Mouse (Mus musculus) limb, embryonic 15.5 days (tissue): ENCODE measurements around the gene Shc2. TPM values are rescaled to one million over a fixed set of nuclear protein-coding genes. Genes with fewer than 3 reads are reported as not detected.

ENCODE experiments used
- ATAC-seq: fragments of 200-750 bp; cut with Nextera tagmentation; 2 replicates; pipeline ENCODE4 v1.8.0; 2017; ENCODE audit warnings: low read depth, moderate TSS enrichment; ENCODE audit not compliant: insufficient number of reproducible peaks, low FRiP score, low TSS enrichment
- H3K27ac ChIP-seq: fragments of 300-500 bp; sonication (generic); 2 replicates; pipeline ENCODE4 v1.5.1; 2015; ENCODE audit warnings: moderate library complexity, mild to moderate bottlenecking, inconsistent platforms
- H3K27me3 ChIP-seq: fragments of 300-500 bp; sonication (generic); 2 replicates; pipeline ENCODE4 v1.6.1; 2015; ENCODE audit warnings: inconsistent platforms
- H3K36me3 ChIP-seq: fragments of 300-500 bp; sonication (generic); 2 replicates; pipeline ENCODE4 v1.6.1; 2015; ENCODE audit warnings: inconsistent platforms
- H3K4me1 ChIP-seq: fragments of 300-500 bp; sonication (generic); 2 replicates; pipeline ENCODE4 v1.6.1; 2015; ENCODE audit warnings: inconsistent platforms
- H3K4me2 ChIP-seq: fragments of 300-500 bp; sonication (generic); 2 replicates; pipeline ENCODE4 v1.6.1; 2015; ENCODE audit warnings: mild to moderate bottlenecking, inconsistent platforms
- H3K4me3 ChIP-seq: fragments of 300-500 bp; sonication (generic); 2 replicates; pipeline ENCODE4 v1.5.1; 2015; ENCODE audit warnings: mild to moderate bottlenecking, inconsistent platforms
- H3K9ac ChIP-seq: fragments of 300-500 bp; sonication (generic); 2 replicates; pipeline ENCODE4 v1.6.1; 2015; ENCODE audit warnings: inconsistent platforms
- H3K9me3 ChIP-seq: fragments of 300-500 bp; sonication (generic); 2 replicates; pipeline ENCODE4 v1.6.1; 2016; ENCODE audit warnings: inconsistent platforms
- WGBS: fragments of 180-500 bp; shearing (Covaris S2); methylation state at CpG from one replicate; pipeline ENCODE4 v1.1.7; 2015; 5-methylcytosine and 5-hydroxymethylcytosine counted together
- polyA plus RNA-seq: library from polyadenylated mRNA; unstranded; fragments of >200 nt; fragmentation: Nextera tagmentation; extraction: Ambion mirVana; gene quantifications from 2 replicates; pipeline ENCODE4 v1.2.1, GENCODE M21; 2015

The Shc2 gene
- polyA plus RNA-seq, 1 experiment from 2014 or later: 10.1 TPM

DNA sequence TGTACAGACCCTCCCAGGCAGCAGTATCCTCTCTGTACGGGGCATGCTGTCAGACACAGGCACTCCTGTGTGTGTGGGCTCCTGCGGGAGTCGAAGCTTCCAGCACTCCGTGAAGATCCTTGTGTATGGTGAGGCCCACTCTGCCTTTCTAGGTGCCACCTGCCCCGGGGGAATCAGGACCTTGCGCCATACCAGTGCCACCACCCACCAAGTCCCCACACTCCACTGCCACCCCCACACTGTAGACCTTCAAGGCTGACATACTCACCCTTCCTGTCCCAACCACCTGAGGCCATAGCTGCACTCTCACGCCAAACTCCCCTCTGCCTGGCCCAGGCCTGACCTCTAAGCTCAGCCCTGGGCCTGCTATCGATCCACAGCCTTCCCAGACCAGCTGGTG lies 27.3 kb upstream of the Shc2 start:
- no peak overlapping the region for H3K9ac ChIP-seq
- no peak; the same call in 1 of the 2 replicates for ATAC-seq
- 82% methylated on average over 8 of the region's 8 CpGs for WGBS
- no peak overlapping the region for H3K27ac ChIP-seq
- H3K4me1 ChIP-seq: peaks cover 4% of the 10 kb centered on the region
- H3K4me3 ChIP-seq: no peak overlapping the region
- no peaks in the 10 kb centered on the region for H3K36me3 ChIP-seq
- no peaks in the 10 kb centered on the region for H3K9me3 ChIP-seq
- H3K4me2 ChIP-seq: no peak overlapping the region
- no peaks in the 10 kb centered on the region for H3K27me3 ChIP-seq

DNA sequence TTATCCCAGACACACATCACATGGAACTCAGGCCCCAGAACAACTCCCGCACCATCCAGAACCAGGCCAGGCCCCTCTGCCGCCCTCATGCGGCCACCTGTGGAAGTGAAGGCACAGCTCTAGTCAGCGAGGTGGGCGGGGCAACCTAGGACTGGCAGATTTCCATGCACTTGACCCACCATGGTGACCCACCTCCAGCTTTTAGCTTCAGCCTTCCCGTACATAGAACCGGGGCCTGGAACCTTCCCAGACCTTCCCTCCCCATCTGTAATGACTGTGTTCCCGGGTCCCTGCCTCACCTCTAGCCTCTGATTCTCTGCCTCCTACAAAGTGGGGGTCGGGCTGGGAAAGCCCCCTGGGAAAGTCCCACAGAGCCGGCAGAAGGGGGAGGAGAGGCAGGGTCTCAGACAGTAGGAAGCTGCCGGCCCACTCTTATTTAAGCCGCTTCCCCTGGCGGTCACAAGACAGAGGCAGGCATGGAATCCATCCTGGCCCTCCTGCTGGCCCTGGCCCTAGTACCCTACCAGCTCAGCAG lies 26.5 kb upstream of the Shc2 start, which contains the start of gene Madcam1:
Madcam1 (plus strand) TSS at position 429 of the 535 bp plus-strand sequence.
- H3K27ac ChIP-seq: no peak within 1 kb of the TSS
- H3K9me3 ChIP-seq: no peaks in the 10 kb centered on the region
- H3K4me3 ChIP-seq: no peak within 1 kb of the TSS
- no peak within 1 kb of the TSS for H3K9ac ChIP-seq
- H3K4me1 ChIP-seq: peaks cover 3% of the 10 kb centered on the region; the same call in 1 of the 2 replicates
- no peak for ATAC-seq
- WGBS: 12% methylated on average over 13 of the region's 13 CpGs
- H3K4me2 ChIP-seq: no peak within 1 kb of the TSS
- no peaks in the 10 kb centered on the region for H3K27me3 ChIP-seq
- no peaks in the 10 kb centered on the region for H3K36me3 ChIP-seq

DNA sequence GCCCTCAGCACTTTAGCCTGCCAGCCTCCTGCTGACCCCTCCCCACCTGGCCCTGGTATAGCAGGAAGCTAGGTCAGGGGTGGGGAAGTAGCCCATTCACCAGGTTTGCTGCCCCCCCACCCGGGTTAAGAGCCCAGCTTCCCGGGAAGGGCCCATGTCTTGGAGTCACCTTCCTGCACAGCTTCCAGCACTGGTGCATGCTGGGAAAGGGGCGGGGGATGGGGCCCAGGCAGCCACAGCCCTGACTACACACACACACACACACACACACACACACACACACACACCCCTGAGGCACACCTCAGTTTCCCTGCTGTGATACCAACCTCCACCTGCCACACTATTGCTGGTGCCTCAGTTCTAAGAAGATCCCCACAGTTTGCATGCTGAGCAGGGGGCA lies 24.1 kb upstream of the Shc2 start:
- Histone ChIP-seq H3K36me3 (no peaks in the 10 kb centered on the region), H3K27ac (no peak overlapping the region), H3K9me3 (no peaks in the 10 kb centered on the region), H3K27me3 (no peaks in the 10 kb centered on the region), H3K4me3 (no peak overlapping the region), H3K4me1 (peaks cover 3% of the 10 kb centered on the region; the same call in 1 of the 2 replicates), H3K9ac (no peak overlapping the region), H3K4me2 (no peak overlapping the region)
- 34% methylated on average over 3 of the region's 3 CpGs for WGBS
- ATAC-seq: no peak

DNA sequence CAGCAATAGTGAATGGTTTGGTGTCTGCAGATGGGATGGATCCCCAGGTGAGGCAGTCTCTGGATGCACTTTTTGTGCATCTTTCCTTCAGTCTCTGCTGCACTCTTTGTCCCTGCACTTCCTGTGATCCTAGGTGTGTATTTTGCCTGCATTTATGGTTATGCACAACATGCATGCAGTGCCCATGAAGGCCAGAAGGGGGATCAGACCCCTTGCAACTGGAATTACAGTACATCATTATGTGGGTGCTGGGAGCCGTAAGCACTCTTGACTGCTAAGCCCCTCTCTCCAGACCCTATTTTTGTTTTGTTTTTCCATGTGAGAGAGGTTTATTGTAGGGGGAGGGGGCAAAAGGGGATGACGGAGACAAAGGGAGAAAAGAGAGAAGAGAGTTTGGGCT lies 22.6 kb upstream of the Shc2 start:
- Histone ChIP-seq H3K27ac (no peak overlapping the region), H3K4me1 (peaks cover 3% of the 10 kb centered on the region; the same call in 1 of the 2 replicates), H3K27me3 (peaks cover under 1% of the 10 kb centered on the region; the same call in 1 of the 2 replicates), H3K4me3 (no peak overlapping the region), H3K4me2 (no peak overlapping the region), H3K9ac (no peak overlapping the region), H3K36me3 (no peaks in the 10 kb centered on the region), H3K9me3 (no peaks in the 10 kb centered on the region)
- no peak for ATAC-seq
- 61% methylated on average over 2 of the region's 2 CpGs for WGBS

DNA sequence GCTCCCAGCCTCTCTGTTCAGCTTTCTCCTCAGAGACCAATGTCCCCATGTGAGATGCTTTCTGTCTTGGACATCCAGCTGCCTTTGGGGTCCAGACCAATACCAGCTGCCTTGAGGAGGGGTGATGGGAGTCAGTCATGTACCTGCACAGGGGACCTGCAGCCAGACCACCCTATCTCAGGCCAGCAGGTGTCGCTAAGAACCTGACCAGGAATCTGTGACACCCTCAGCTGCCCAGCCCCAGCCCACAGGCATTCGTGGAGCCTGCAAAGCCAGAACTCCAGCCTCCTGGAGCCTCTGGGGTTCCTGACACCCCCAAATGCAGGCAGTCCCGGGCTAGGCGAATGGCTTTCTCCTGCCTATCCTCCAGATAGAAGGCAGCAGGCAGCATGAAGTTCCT lies 21.1 kb upstream of the Shc2 start:
- H3K4me1 ChIP-seq: no peaks in the 10 kb centered on the region; the same call in 1 of the 2 replicates
- ATAC-seq: no peak
- H3K36me3 ChIP-seq: no peaks in the 10 kb centered on the region
- no peak overlapping the region for H3K4me2 ChIP-seq
- peaks cover 4% of the 10 kb centered on the region; the same call in 1 of the 2 replicates for H3K27me3 ChIP-seq
- WGBS: 7% methylated on average over 4 of the region's 4 CpGs
- H3K9ac ChIP-seq: no peak overlapping the region
- H3K4me3 ChIP-seq: no peak overlapping the region
- no peak overlapping the region for H3K27ac ChIP-seq
- H3K9me3 ChIP-seq: no peaks in the 10 kb centered on the region

DNA sequence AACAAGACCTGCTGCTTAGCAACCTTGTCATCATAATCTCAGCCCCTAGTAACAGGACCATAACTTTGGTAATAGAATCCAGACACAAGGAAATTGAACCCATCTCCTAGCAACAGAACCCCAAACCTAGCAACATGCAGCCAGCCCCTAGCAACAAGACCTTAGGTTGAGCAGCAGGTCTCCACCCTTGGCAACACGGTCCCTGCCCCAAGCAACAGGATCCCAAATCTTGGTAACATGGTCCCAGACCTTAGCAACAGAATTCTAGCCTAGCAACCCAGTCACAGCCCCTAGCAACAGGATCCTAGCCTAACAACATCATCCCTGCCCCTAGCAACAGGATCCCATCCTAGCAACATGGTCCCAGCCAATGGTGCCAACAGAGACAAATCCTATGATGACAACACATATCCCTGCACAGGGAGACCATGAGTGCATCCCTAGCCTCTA lies 17.3 kb upstream of the Shc2 start:
- ATAC-seq: peak; percentile 53
- no peak overlapping the region for H3K9ac ChIP-seq
- no peak overlapping the region for H3K4me2 ChIP-seq
- no peak overlapping the region for H3K27ac ChIP-seq
- H3K4me1 ChIP-seq: no peaks in the 10 kb centered on the region
- WGBS: 30% methylated on average over 1 of the region's 1 CpGs
- no peaks in the 10 kb centered on the region for H3K36me3 ChIP-seq
- peaks cover 9% of the 10 kb centered on the region; the same call in 1 of the 2 replicates for H3K27me3 ChIP-seq
- no peaks in the 10 kb centered on the region for H3K9me3 ChIP-seq
- H3K4me3 ChIP-seq: no peak overlapping the region

DNA sequence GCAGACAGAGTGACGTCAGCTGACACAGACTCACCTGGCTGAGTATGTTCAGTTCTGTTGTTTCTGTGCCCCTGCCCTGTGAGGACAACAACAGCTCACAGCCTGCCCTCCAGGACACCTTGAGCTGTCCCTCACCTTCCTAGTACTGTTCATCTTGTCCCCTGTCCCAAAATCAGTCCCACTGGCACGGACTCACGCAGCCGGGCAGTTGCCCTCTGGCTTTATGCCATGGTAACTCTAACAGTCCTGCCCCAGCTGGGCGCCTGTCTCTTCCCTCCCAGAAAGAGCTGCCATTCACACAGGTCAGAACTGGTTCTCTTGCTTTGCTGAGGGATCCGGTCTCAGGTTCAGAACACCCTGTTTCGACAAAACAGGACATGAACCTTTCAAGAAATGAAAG lies 15.1 kb upstream of the Shc2 start:
- ATAC-seq: no peak
- WGBS: 76% methylated on average over 7 of the region's 7 CpGs
- Histone ChIP-seq H3K27ac (no peak overlapping the region), H3K36me3 (no peaks in the 10 kb centered on the region), H3K9ac (no peak overlapping the region), H3K9me3 (no peaks in the 10 kb centered on the region), H3K4me1 (no peaks in the 10 kb centered on the region), H3K4me3 (no peak overlapping the region), H3K4me2 (no peak overlapping the region), H3K27me3 (peaks cover 9% of the 10 kb centered on the region; the same call in 1 of the 2 replicates)

DNA sequence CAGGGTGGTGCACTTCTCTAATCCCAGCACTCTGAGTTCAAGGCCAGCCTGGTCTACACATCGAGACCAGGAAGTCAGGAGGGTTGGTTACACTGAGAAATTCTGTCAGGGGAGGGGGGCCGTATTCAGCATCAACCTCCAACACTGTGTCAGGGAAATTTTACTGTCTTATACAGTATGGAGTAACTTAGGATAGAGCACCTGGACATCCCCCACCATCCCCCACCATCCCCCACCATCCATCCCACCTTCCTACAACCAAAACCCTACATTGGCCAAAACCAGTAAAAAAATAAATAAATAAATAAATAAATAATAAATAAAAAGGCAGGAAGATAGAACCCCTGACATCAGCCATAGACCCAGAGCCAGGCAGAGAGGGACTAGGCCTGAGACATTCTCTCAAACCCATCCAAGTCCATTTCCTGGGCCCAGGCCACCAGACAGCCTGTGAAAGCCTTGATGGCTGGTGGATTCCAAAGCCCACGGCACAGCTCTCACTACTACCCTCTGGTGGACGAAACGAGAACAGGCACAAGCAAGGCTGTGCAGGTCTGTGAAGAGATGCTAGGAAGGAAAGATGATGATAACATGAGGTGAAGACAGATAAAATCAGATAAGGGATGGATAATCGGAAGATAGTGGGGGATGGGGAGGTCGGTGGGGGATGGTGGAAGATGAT lies 11.5 kb upstream of the Shc2 start:
- ATAC-seq: no peak

DNA sequence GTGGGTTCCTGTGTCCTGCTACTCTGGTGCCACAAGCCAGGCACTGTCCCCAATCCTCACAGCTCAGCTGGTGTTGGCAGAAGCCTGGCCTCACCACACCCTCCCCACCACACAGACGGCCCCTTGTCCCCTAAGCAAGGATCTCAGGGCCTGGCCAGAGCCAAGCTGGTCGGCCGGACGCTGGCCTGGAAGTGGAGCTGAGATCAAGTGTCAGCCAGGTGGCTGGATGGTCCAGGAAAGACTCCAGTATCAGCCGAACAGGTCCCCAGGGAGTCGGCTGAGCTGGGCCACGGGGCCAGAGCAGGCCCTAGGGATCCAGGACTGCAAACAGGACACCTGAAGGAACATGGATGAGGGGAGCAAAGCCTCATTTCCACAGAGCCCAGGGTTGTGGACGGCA lies 8.0 kb upstream of the Shc2 start, which contains the start of gene Odf3l2:
Odf3l2 (minus strand) TSS at position 28 of the 400 bp plus-strand sequence.
- H3K4me3 ChIP-seq: no peak within 1 kb of the TSS
- ATAC-seq: peak; percentile 25; the same call in 1 of the 2 replicates
- no peak within 1 kb of the TSS for H3K4me2 ChIP-seq
- no peaks in the 10 kb centered on the region for H3K27me3 ChIP-seq
- H3K4me1 ChIP-seq: no peaks in the 10 kb centered on the region
- no peak within 1 kb of the TSS for H3K9ac ChIP-seq
- no peaks in the 10 kb centered on the region for H3K36me3 ChIP-seq
- 57% methylated on average over 8 of the region's 8 CpGs for WGBS
- H3K27ac ChIP-seq: no peak within 1 kb of the TSS
- H3K9me3 ChIP-seq: no peaks in the 10 kb centered on the region

More for the DNA sequence above, 11.5 kb upstream of the Shc2 start:
- no peak overlapping the region for H3K4me3 ChIP-seq
- H3K9me3 ChIP-seq: no peaks in the 10 kb centered on the region
- no peaks in the 10 kb centered on the region for H3K36me3 ChIP-seq
- peaks cover 6% of the 10 kb centered on the region; the same call in 1 of the 2 replicates for H3K27me3 ChIP-seq
- H3K27ac ChIP-seq: no peak overlapping the region
- no peaks in the 10 kb centered on the region for H3K4me1 ChIP-seq
- H3K9ac ChIP-seq: no peak overlapping the region
- WGBS: 30% methylated on average over 7 of the region's 7 CpGs
- H3K4me2 ChIP-seq: no peak overlapping the region

DNA sequence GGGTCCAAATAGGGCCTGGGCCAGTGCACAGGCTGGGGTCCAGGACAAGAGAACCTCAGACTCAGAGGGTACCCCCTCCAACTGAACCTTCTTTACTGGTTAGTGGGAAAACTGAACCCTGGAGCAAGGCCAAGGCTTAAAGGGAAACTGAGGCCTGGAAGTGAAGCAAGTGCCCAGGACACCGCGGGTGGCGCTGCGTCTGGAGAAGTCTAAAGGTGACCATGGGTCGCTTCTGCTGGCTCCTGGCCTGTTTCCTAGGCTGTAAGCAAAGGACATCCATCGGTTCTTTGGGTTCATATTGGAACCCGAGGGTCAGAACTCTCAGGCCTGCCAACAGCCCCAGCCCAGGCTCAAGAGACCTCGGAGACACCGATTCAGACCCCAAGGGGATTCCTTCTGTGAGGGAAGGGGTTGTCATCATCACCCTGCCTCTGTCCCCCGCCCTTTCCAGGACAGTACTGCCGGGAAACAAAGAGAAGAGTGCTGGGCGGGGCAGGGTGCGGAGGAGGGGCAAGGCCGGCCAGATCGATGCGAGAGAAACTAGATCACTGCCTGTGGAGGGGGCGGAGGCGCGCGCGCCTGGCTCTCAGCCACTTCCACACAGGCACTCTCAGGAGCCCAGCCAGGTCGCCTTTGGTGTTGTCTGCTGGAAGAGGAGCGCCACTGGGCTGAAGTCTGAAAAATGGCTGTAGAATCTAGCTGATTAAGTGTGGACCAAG lies 927 bp upstream of the Shc2 start:
- H3K4me1 ChIP-seq: peaks cover 31% of the 10 kb centered on the region
- H3K9ac ChIP-seq: 0 out of 2 replicates have a peak overlapping the region, but pooled peaks have one; percentile 60
- peaks cover 35% of the 10 kb centered on the region for H3K27me3 ChIP-seq
- WGBS: 10% methylated on average over 20 of the region's 23 CpGs
- H3K27ac ChIP-seq: 0 out of 2 replicates have a peak overlapping the region, but pooled peaks have one; percentile 76
- H3K36me3 ChIP-seq: no peaks in the 10 kb centered on the region
- no peak for ATAC-seq
- peak overlapping the region; percentile 70 for H3K4me3 ChIP-seq
- H3K9me3 ChIP-seq: no peaks in the 10 kb centered on the region
- H3K4me2 ChIP-seq: peak overlapping the region; percentile 94

DNA sequence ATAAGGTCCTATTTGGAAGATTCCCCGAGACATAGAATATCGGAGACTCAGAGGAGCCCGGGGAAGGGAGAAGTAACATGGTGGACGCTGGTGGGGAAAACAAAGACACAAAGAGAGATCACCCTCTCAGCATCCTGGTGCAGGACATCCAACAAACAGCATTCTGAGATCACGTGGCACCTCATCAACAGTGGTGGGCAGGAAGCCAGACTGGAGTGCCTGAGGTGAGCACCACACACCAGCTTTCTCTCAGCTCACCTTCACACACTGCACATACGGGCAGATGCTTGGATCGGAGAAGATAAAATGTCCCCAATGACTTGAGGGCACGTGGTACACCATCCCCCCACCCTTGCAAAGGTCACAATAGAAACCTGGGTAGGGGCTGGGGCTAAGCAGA lies 1.4 kb downstream of the Shc2 start:
- no peak overlapping the region; the same call in 1 of the 2 replicates for H3K4me3 ChIP-seq
- peaks cover 31% of the 10 kb centered on the region for H3K4me1 ChIP-seq
- H3K27ac ChIP-seq: no peak overlapping the region
- peaks cover 35% of the 10 kb centered on the region for H3K27me3 ChIP-seq
- no peaks in the 10 kb centered on the region for H3K9me3 ChIP-seq
- no peak for ATAC-seq
- H3K36me3 ChIP-seq: no peaks in the 10 kb centered on the region
- no peak overlapping the region for H3K9ac ChIP-seq
- 83% methylated on average over 8 of the region's 8 CpGs for WGBS
- H3K4me2 ChIP-seq: peak overlapping the region; percentile 94; the same call in 1 of the 2 replicates
